Mouse (Mus musculus): Measurements from ENCODE around the gene Amotl2.

Gene Amotl2

DNA sequence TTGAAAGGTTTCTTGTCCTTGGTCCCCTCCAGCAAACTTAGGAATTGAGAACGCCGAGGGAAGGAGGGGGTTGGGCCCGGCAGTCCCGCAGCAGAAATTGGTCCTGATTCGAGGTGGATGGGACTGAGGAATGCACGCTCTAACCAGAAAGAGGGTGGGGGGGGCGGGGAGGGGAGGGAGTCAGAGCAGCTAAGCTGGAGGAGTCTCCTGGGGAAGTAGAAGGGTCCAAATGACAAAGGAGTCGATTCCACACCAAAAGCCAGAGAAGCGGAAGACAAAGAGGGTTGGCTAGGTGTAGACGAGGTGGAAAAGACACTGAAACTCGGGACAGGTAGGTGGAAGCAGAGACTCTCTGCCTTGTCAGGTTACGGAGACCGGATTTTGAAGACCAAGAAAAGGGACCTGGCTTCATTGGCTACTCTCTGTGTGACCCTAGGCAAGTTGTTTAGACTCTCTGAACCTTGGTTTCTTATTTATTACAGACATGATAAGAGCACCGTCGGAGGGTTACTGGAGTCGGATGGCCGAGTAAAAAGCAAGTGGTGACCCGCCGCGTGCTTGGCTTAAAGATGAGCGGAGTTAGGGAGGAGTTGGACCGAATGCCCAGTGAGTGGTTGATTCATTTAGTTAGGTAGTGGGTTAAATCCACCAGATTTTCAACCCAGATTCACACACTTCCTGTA, at the start of gene Amotl2:
Amotl2 (plus strand) TSS at position 192 of the 683 bp plus-strand sequence.
- WGBS, result 35% methylated on average over 22 of the region's 22 CpGs

DNA sequence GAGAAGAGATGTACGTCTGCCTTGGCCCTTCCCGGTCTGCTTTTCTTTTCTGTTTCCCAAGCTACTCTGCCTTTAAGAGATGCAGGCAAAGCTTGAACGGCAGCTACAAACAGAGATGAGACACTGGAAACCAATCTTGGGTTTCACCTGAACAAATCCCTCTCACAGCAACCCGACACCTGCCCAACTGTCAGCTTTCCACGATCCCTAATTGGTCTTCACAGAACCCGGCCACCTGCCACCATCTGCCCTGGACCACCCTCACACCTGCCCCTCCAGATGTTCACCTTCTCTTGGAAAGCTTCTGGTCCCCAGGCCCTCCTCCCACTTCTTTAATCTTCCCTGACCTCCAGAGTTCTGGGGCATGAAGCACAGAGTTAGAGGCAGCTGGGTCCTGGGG, 48.4 kb upstream of the Amotl2 start:
- 73% methylated on average over 6 of the region's 6 CpGs for WGBS

DNA sequence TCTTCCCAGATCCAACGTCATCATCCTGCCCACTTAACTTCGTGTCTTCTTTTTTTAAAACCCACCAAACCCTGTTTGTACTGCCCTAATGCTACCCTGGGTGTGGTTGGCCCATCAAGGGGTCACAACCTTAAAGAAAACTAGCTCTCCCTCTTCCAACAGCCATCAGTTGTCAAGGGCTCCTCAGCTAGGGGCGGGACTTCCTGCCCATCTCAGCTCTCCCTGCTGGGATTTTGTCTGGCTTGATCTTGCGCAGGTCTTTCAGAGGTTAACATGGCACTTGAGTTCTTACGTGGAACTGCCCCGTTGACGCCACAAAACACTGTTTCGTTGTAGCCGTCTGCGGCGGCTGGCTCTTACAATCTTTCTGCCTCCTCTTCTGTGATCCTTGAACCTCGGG, 47.6 kb upstream of the Amotl2 start:
- WGBS, result 91% methylated on average over 12 of the region's 12 CpGs

DNA sequence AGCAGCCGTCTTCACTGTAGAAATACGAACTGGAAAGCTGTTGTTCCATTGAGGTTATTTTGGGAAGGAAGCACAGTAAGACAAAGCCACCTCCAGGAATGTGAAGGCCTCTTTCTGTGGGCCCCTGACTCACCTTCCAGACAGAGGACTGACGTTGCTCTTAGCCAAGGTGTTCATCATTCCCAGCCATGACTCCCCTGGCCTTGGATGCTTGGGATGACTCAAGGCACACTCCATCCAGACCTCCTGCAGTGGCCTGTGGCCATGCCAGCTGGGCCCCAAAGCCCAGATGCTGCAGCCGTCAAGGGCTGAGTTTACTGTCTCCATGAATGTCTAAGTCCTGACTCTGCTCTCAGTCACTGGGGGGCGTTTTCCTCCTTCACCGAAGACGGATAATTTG, 43.1 kb upstream of the Amotl2 start:
- WGBS, result 67% methylated on average over 7 of the region's 7 CpGs

DNA sequence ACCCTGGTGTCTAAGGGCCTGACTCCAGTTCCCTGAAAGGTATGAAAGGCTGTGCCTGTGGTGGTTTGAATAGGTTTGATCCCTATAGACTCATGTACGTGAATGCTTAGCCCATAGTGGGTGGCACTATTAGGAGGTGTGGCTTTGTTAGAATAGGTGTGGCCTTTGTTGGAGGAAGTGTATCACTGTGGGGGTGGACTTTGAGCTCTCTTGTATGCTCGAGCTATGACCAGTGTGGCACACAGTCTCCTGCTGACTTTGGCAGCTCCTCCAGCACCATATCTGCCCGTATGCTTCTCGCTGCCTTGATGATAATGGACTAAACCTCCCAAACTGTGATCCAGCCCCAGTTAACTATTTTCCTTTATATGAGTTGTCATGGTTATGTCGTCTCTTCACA, 40.5 kb upstream of the Amotl2 start:
- WGBS, result 86% methylated on average over 5 of the region's 5 CpGs

DNA sequence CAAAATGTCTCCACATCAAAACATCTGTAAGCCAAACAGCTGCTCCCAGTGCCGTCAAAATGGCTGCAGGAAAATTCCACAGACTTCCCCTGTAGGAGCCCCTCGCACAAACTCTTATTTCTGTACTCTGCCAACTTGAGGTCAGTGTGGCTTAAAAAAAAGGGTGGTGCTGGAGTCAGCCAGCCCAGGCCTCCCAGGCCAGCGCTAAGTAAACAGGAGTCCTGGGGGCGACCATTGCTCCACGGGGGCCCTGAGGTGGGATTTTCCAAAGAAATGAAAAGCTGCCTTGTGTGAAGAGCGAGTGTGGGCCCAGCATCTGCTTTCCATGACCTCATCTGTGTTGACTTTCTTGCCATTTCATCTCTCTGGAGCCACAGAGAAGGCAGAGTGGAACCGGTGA, 35.0 kb upstream of the Amotl2 start:
- WGBS, result 74% methylated on average over 7 of the region's 7 CpGs

DNA sequence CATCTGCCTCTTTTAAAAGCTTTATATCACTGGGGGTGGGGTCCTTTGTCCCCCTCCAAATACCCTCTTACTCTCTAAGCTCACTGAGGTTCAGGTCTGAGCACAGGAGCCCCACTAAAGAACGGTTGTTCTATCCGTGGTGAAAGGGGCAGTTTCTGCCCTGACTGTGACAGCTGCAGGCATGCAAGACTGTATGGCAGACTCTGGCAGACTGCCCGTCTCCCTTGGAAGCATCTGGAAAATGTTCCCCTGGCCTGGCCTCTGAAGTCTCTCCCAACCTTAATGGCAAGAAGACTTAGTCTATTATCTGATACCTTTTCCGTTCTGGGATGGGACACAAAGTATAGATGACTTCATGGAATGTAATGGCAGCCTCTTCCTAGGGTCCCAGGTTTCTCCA, 28.5 kb upstream of the Amotl2 start:
- 43% methylated on average over 4 of the region's 4 CpGs for WGBS

DNA sequence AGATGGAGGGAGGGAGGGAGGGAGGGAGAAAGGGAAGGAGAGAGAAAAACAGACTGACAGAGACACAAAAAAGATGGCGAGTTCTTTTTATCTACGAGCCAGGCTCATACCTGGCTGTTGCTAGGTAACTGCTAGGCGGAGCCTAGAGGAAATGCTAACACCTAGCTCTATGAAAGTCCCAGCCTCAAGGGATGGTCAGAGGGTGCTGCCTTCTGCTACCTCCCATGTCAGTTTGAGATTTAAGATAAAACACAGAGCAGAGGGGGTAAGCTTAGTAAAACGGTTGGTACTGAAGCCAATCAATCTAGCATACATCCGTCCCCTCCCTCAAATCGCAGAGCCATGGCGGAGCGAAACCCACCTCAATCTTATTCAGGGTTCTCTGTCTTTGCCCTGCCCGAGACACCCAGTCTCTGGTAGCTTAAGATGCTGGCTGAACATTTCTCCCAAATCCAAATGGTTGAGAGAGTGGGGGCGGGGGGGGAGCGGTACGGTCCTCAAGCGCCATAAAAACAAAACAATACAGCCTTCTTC, 27.0 kb upstream of the Amotl2 start:
- 11% methylated on average over 13 of the region's 13 CpGs for WGBS

DNA sequence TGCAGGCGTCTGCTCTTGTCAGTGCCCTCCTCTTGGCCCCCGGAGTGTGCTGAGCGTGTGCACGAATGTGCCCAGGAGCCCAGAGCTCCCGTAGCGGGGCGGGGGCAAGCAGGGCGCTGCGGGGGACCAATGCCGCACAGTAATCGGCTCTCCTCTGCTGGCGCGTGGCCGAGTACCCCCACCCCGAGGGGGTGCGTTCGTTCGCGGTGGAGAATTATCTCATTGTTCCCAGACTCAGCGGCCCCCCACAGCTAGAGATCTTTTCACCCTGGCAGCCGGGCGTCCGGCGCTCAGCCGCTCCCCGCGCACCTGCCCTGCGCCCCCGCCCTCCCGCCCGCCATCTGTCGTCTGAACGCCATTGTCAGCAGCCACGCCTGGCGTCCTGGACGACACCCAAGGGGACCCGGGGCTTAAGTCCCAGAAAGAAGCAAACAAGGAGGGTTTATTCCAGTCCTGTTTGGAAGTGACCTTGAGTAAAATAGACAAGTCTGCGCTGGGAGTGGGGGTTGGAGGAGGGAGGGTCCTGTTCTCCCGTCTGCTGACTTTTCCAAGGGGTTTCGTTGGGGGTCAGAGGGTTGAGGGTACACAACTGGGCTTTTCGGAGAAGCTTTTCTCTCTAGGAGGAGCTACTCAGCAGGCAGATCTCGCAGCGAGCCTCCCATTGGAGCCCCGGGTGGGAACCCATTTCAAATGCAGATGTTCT, 26.4 kb upstream of the Amotl2 start:
- under 1% methylated on average over 44 of the region's 44 CpGs for WGBS

DNA sequence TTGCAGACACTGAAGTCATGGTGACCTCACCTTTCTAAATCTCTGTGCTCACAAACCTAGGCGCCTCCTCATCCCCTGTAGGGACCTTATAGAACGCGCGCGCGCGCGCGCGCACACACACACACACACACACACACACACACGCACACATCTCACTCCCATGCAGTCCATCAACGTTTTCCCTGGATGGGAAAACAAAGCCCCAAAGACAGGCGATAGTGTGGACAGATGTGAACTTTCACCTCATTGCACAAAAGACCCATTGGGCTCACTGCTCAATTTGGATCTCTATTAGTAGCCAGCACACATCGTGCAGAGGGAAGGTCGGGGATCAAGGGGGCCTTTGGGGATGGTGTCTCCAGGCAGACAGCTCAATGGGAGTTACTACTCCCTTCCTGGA, 25.6 kb upstream of the Amotl2 start:
- WGBS, result 9% methylated on average over 15 of the region's 15 CpGs

DNA sequence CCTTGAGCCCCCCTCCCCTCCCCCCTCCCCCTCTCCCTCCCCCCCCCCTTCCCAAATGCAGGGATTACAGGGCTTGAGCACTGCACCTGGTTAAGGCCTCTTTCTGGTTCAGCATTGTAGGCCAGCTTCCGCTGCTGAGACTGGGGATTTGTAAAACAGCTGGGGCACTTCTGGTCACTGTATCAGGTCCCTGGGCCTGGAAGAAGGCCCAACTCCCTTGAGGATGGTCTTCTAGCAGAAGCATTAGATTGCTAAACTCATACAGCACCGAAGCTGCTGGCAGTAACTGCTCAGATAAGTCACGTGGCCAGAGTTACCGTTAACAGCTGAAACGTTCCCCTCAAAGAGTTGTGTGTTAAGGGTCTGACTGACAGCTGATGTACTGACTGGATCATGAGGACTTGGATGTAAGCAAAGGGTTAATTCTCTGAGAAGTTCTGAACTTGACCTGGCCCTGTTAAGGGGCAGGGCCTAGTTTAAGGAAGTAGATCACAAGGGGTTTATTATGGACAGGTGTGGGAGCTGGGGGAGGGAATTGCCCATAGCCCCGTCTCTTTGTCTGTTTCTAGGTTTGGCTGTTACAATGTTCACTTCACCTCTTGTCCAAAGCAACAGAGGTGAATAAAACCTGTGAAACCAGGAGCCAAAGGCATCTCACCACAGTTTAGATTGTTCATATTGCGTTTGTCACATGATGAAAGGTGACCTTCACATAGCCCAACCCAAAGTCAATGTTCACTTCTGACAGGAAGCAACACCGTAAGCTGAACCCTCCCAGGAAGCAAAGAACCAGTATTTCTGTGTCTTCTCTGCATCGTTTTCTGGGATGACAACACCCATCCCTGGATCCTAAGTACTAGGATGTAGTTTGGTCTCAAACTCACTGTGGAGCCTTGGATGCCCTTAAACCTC, 23.7 kb upstream of the Amotl2 start:
- 79% methylated on average over 9 of the region's 9 CpGs for WGBS

DNA sequence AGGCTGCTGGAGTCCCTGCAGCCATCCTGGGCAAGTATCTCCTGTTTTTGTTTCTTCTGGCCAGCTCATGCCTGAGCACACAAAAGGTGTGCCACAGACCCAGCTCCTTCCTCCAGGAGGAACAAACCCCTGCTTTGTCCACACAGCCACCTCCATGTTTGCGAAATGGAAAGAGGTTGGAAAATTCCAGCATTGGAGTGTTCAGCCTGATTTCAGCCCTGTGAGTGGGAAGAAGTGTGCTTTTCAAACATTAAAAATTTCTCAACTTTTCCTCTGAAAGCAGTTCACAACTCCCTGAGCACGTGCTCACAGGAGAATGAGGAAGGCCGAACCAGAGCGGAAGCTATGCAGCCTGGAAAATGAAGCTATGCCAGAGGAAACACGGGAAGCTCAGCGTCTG, 15.4 kb upstream of the Amotl2 start:
- WGBS, result 57% methylated on average over 6 of the region's 6 CpGs

DNA sequence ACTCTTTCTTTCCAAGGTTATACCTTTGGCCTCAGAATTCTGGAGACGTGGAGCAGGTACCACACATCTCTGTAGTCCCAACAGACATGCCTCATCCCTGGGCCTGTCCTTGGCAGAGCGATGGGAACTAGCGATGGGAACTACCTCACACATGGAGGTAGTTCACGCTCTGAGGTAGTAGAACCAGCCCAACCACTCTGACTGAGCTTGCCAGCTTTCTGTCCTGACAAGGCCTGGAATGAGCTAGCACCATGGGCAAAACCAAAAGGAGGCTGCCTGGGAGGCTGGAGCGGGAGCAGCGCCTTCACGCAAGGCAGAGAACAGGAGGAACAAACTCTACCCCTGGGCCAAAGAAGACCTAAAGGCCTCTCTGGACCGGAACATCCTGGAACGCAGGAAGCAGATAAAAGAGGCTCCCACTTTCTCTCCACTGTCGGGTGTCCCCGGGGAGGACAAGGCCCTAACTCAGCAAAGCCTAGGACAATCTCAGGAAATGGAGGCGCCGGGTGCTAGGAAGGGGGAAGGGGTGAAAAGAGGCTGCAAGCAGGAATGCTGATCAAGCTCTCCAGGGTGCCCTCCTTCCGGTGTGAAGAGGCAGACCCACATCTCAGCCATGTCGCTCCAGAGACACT, 6.9 kb upstream of the Amotl2 start:
- WGBS, result 78% methylated on average over 15 of the region's 15 CpGs

DNA sequence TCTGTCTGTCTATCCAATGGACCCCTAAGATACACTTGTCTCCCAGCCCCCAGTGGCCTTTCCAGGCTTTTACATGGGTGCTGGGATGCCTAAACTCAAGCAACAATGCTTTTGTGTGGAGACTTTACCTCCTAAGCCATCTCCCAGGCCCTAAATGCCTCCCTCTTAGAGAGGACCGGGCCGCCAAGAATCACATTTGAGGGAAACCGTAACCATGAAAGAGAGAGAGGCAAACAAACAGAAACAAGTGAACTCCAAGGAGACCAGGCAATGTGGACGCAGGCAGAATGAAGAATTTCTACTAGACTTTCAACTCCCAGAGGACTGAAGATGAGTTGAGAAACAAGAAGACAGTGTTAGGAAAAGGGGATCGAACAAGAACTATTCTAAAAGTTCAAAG, 6.0 kb upstream of the Amotl2 start:
- 80% methylated on average over 5 of the region's 5 CpGs for WGBS

DNA sequence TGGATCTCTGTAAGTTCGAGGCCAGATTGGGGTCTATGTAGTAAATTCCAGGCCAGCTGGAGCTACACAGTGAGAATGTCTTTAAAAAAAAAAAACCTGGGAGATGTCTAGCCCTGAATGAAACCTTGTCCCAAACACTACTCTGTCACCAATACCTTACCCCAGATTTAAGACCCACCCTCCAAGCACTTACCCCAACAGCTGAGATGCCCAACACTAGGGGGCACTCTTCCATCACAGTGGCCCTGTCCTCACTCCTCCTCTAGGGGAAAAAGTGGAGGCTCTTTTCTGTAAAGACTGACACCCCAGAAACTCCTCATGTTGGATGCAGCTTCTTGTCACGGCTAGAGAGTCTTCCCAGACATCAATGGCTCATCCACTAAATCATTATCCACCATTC, 2.7 kb upstream of the Amotl2 start:
- WGBS, result 84% methylated on average over 2 of the region's 2 CpGs

DNA sequence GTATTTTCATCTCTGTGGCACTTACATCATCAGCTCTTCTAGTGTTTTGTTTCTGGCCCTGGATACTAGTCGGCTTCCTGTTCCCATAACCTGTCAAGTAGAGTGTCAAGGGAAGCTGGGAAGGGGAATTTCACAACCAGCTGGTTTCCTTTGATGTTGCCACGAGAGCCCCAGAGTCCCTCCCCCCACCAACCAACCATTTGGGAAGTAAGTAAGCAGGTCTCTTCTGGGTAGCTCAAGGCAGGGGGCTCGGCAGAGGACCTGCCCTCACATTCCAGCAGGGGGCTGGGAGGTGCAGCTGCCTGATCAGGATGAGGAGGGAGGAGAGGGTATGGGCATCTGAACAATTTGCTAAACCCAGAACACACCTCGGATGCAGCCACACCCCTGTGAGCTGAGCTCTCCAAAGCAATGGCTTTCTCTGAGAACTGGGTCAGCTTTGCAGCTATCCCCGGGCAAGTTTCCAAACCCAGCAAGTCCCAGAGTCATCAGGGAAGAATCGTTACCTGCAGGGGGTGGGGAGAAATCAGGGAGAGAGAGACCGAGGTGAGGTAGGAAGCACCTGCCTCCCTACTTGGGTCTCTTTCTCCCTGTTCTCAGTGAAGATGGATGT, 1.5 kb upstream of the Amotl2 start:
- WGBS, result 39% methylated on average over 7 of the region's 7 CpGs

DNA sequence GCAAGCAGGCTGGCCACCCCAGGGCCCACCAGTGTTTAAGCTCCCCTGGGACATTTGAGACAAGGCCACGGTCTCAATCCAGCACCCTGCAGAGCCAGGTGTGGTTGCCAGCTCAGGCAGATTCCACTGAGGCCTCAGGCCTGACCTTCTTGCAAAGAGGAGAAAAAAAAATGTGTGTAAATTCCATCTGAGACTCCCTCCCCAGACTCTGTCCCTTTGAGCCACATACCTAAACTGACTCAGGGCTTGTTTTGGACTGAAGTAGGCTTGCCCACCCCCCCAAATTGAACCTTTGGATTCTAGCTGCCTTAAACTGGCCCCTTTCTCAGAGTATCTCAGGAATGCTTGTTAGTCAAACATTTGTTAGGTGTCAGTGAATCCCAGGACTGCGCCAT, 969 bp upstream of the Amotl2 start:
- 87% methylated on average over 2 of the region's 2 CpGs for WGBS

DNA sequence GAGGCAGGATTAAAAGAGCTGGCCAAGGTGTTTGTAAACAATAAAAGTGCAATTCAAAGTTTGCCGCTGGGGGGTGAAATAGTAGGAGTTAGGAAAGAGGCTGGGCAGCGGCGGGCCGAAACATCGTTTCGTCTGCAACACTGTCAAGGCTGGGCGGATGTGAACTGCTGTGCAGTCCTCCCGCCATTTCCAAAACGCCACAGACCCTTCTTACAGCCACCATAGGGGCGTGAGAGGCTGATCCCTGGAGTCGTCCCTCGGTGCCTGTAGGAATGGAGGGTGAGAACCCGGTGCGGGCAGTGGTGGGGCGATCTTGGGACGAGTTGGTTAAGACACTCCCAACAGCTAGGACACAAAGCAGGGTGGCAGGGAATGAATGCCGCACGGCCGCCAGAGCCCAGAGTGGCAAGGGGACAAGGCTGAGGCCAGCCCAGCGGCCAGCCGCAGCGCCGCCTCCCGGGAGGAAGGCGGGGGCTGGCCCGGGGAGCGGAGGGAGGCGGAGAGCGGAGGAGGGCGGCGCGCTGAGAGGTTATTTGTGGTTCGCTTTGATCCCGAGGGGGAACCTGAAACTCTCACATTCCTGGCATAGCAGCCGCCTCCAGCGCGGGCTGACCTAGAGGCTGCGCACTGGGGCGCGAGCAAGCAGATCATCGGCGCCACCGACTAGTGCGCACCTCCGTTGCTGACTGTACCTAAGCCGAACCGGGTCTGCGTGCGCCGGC, 853 bp downstream of the Amotl2 start:
- under 1% methylated on average over 49 of the region's 50 CpGs for WGBS

DNA sequence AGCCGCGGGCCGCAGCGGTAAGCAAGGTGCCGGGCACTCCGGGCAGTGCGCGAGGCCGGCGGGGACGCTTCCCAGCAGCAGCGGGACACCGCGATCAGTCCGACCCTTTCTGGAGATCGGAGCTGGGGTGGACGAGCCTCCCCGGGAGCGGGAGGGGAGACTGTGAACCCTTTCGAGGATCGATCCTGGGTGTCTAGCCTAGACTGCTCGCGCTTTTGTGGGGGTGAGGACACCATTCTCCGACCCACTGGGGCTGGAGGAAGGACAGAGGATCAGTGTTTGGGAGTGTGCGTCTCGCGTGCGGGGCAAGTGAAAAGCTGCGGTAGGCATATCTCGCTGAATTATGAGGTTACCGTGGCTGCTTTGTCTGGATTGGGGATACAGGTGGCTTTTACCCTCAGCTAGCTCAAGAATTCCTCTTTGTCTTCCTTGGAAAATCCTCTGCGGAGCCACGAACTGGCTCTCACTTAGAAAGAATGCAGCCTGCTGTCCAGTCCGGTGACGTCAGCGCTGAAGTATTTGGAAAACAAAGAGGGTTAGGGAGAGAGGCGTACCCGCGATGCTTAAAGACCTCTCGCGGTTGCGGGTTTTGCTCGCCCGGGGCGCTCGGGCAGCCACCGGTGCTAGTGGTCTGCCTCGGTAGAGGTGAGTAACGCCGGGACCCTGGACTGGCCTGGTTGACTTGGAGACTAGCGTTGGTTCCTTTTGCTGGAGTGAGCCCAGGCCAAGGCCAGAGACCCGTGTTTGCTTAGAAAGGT, 1.6 kb downstream of the Amotl2 start:
- under 1% methylated on average over 52 of the region's 52 CpGs for WGBS

DNA sequence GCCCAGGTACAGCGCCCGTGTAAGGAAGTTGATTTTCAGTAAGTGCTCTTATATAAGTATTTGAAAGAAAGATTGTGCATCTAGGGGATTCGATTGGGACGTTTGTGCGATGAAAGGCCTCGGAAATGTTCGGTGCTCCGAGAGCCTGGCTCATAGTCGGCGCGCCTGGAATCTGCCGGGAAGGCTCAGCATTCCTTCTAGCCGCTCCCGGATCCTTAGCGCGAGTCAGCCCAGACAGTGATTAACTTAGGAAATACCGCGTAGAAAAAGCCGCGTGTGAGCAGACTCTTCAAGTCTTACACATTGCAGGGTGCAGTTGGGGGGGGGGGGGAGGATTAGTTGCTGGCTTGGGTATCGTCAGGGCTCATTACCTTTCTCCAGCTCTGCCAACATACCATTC, 2.2 kb downstream of the Amotl2 start:
- WGBS, result 1% methylated on average over 21 of the region's 21 CpGs

All from cerebral cortex, adult 2 months (tissue).